Mouse (Mus musculus): Measurements from ENCODE around the gene Rbms3.

Rbms3 gene

DNA sequence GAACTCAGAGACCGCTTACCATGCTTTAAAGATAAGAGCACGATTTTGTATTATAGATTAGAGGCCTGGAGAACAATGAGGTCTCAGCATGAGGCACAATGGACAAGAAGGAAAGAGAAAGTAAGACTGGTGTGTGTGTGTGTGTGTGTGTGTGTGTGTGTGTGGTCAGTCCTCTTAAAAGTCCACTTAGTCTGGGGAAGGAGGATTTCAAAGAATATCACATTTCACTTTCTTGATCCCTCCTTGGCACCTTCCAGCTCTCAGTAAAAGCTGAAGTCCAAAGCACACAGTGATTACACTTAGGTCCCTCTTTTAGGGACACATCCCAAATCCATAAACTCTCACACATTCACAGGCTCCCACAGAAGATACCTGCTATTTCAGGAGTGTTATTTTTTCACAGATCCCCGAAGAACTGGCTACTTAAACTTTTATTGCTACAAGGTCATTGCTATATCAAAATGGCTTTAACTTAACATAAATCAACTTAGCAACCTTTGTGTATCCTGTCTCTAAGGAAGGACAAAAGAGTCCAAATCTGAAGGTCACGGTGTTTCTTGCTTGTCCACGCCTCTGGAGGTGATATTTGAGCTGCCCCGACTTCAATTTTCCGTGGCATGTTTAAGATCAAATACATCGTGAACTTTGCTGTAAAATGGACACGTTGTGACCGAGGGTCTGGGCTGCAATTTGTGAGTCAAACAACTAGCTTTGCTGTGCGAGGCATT, 880.7 kb downstream of the Rbms3 start:
- DNase-seq (ENCODE audit: low spot score): peak; percentile 6

DNA sequence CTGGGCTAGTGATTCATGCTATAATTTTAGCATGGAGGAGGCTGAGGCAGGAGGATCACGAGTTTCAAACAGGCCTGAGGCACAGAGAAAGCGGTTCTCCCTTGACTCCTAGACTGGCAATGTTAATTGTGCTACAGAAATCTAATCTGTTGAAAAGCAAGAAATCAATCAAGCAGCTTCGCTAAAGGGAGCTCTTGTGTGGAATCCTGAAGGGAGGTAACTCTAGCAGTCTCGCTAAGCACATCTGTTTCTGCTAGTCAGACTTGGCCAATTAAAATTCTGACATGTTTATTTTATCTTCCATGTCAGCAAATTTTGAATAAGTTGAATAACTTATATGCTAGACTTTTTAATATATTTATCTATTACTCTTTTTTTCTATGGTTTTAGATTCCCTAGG, 881.4 kb downstream of the Rbms3 start:
- DNase-seq (ENCODE audit: low spot score): no peak

DNA sequence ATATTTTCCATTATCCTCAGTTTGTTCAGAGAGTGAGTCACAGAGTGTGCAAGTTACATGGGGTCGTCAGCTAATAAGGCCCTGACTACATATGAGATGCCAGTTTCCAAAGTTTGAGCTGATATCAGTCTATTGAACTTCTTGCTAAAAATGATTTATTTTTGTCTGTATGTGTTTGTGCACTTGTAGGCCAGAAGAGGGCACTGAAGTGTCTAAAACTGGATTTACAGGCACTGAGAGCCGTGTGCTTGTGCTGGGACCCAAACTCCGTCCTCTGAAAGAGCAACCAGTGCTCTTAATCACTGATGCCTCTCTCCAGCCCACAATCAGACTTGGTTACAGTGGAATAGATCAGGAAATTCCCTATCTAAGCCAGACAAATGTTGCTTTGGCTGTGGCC, 882.8 kb downstream of the Rbms3 start:
- no peak for DNase-seq (ENCODE audit: low spot score)

DNA sequence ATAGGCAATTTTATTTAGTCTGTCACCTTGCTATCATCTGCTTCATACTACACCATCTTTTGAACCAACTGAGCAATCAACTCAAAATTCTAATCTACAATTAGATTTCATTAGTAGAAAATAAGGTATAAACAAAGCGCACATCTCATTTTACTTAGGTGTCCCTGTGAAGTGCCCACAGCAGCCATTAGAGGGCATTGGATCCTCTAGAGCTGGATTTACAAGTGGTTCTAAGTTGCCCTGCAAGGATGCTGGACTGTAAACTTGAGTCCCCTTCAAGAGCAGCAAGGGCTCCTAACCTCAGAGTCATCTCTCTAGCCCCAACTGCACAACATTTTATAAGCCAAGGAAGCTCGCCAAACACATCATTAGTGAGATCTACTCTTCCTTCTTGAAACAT, 891.9 kb downstream of the Rbms3 start:
- DNase-seq (ENCODE audit: low spot score): no peak

DNA sequence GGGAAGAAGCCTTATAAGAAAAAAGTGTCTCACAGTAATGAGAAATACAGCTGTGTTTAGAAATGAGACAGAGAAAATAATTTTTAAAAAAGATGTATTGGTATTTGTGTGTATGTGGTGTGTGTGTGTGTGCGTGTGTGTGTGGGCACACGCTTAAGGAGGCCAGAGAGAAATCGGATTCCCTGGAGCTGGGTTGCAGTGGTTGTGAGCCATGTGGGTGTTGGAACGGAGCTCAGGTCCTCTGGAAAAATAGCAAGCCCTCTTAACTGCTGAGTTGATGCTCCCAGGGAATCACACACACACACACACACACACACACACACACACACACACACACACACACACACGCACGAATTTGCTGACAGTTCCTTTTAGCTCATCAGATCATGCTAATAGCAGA, 900.5 kb downstream of the Rbms3 start:
- no peak for DNase-seq (ENCODE audit: low spot score)

DNA sequence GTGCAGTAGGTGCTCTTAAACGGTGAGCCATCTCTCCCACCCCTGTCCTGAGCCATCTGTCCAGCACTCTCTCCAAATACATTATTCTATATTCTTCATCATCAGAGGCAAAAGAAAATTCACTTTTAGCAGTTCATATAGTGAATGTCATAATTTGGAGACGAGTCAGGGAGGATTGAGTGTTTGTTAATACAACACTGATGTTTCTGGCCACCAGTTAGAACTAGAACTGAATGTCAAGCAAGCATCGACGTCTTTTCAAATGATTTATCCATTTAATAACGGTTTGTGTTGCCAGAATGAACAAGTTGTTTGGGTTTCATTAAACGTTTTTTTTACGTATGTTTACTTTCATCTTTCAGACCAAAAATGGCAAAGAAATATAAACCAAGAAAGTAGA, 901.1 kb downstream of the Rbms3 start:
- DNase-seq (ENCODE audit: low spot score): peak; percentile 15

DNA sequence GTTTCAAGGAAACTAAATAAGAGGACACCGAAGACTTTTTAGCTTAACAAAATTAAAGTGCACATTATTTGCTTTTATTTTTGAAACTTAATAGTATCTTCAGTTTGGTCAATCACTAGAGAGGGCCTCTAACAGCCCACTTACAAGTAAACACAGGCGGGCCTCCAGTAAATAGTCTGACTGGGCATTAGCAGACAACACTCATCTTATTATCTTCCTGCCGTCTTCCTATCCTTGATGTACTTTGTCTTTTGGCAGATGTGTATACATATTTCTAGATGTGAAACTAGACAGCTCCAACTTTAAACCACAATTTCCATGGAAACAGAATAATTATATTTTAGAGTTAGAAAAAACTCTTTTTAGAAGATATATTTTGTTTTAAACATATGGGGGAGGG, 901.6 kb downstream of the Rbms3 start:
- no peak for DNase-seq (ENCODE audit: low spot score)

DNA sequence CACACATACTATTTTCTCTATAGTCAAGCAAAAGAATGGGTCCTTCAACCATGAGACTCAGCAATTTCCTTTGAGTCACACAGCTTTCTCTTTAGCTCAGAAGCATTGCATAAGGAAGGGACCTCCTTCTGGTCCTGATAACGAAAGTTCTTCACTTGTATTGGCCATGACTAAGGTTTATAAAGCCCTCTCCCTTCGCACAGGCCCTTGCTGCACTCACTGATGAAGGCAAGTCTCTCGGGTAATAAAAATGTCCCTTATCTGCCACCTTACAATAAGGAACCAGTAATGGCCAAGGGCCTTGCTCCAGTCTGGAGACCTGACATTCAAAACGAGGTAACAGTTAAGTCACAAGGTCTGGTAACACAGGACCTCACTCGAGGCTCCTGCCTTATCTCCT, 905.1 kb downstream of the Rbms3 start:
- no peak for DNase-seq (ENCODE audit: low spot score)

DNA sequence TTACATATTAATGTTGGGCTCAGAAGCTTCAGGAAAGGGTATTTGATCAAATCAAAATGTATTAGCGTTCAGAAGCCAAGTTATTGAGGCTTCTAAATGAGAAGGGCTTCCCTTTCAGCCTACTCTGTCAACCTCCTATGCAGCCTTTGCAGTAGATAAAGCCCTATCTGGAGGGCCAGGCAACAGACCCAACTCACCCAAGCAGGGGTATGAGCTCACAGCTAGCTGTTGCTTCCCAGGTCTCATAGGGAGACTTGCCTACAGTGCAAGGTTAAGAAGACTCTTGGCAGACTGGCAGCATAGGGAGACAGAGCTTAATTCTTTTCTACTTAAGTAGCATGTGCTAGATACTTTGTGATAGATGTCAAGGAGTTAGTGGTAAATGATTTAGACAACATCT, 926.6 kb downstream of the Rbms3 start:
- DNase-seq (ENCODE audit: low spot score): no peak

DNA sequence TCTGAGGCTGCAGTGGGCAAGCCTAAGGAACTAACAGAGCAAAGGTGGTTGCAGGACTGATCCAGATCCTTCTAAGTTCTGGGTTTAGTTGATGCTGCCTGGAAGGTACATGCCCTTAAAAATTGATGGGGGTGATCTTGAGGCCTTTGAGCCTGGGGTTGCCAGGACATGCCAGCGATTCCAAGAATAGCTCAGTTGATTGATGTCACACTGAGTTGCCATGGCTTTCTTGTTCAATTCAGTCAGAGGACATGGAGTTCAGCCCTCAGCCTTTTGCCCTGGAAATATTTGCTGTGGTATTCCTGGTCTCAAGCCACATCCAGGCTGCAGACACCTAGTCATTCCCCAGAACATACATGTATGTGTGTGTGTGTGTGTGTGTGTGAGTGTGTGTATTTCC, 927.1 kb downstream of the Rbms3 start:
- DNase-seq (ENCODE audit: low spot score): peak; percentile 1

DNA sequence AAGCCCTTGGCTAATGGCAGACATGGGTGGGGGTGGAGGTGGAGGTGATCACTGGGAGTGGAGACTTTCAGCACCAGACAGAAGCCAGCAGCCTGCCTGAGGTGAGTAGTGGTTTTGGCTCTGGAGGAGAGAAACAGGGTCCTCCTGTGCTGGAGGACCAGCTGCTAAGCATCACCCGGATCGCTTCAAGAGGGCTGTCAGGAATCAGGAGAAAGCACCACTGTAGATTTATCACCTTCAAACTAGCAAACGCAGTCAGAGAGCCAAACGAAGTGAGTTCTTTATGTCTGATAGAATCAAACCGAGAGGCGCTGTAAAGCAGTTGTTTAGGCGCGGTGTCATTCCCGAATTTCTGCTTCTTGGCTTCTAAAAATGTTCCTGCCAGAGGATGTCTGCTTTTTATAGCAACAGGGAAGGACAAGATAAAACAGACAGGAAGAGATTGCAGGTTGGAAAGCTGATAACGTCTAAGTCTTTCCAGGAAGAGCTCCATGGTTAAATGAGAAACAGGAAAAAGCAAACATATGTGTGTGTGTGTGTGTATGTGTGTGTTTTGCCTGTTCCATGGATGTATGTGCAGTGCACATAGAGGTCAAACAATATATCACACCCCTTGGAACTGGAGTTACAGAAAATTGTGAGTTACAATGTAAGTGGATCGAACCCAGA, 928.1 kb downstream of the Rbms3 start:
- DNase-seq (ENCODE audit: low spot score): peak; percentile 0

DNA sequence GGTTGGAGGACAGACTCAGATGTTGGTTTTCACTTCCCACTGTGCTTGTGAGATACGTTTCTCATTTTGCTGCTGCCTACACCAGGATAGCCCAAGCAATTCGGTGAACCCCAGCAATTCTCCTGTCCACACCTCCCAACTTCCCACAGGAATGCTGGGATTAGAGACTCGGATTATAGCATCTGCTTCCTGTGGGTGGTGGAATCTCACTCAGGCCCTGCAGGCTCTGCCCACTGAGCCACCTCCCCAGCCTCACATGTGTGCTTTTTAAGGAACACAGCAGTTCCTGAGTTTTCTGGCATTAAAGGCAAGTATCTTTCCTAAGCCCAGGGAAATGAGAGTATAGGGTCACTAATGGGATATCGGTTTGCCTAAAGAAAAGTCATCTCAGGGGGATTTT, 941.1 kb downstream of the Rbms3 start:
- no peak for DNase-seq (ENCODE audit: low spot score)

DNA sequence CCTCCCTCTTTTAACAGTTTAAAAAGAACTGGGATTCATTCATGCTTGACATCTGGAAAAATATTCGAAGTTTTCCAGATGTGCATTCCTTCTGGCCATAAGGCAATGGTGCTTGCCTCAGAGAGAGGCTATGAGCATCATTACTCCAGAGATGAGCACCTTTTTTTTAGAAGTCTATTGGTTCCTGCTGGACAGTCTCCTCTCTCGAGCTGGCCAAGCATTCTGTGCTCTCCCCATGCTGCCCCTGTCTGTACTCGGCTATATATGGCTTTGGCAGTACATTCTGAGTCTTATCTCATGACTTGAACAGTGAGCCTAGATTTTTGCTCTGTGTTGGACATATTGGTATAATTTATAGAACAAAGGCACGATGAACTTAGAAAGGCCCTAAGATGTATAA, 952.6 kb downstream of the Rbms3 start:
- no peak for DNase-seq (ENCODE audit: low spot score)

DNA sequence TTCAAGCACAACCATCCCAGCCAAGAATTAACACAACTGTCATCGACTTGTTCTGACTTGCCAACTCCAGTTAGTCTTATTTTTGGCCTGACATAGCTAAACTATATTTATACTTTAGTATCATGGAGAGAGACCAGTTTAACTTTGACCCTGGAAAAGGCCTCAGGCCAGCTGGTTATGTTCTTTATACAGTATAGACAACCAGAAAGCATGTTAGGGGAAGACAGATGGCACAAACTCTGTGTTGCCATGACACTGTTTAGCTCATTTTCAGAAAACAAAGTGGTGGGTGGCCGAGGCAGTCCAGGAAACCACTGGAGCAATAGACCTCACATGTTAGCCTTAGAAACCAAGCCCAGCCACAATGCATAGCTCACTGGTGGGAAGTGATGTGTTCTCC, 953.3 kb downstream of the Rbms3 start:
- DNase-seq (ENCODE audit: low spot score): no peak

DNA sequence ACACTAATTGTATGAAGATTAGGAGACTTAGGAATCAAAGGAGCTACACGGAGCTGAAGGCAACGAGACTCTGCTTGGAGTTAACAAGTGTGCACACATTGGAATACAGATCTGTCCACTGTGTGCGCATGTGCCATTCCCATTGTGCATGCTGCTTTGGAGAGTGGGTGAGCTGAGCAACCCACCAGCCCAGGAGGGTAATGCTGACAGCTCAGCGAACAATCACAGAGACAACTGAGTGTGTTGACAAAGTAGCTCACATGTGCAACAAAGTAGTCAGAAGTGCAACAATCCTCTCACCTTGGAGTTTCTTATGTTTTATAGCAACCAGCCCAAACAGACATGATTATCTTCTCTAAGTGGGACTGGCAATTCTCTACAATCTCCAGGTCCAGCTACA, 955.5 kb downstream of the Rbms3 start:
- DNase-seq (ENCODE audit: low spot score): no peak

DNA sequence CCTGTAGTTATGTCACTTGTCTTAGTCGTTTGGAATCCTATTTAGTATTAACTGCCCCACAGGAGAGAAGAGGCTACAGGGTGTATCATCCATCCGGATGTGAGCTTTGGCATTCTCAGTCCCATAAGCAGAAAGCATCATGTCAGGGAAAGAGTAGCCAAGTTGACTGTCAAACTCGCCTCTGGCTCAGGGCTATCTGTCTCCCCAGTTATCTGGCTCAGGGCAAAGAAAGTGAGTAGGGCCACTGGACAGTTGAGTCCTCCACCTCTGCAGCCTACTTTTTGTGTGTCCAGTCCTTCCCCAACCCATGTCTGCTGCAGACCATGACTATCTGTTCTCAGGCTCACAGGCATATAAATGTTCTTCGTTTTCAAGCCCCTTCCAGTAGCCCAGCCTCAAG, 968.7 kb downstream of the Rbms3 start:
- no peak for DNase-seq (ENCODE audit: low spot score)

DNA sequence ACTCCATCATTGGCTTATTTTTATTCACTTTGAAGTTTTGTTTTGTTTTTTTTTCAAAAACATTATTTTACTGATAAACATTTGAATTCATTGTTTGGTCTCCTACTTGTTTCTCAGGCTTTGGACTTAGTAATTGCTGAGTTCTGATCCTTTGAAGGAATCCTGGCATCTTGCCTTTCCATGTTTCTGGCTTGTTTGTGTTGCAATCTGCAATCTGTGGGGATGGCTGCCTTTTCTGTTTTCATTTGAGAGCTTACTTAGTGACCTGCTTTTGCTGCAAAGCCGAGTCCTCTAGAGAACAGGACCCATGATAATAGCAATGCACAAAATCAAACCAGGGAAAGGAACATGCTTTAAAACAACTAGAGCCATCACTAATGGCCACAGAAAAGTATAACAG, 969.8 kb downstream of the Rbms3 start:
- no peak for DNase-seq (ENCODE audit: low spot score)

DNA sequence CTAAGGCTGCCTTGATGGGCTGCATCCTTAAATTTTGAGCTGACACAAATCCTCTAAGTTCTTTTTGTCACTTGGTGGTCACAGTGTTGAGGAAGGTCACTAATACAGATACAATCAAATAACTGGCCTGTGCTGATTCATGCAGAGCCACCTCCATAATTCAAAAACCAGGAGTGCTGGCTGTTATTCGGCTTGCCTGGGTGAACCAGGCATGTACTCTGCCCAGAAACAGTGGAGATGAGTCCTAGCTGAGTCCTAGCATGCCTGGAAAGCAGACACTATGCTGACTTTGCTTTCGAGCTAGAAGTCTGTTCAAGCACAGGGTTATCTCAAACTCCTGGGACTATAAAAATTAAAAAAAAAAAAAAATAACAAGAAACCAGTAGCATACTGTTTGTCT, 972.6 kb downstream of the Rbms3 start:
- DNase-seq (ENCODE audit: low spot score): no peak

DNA sequence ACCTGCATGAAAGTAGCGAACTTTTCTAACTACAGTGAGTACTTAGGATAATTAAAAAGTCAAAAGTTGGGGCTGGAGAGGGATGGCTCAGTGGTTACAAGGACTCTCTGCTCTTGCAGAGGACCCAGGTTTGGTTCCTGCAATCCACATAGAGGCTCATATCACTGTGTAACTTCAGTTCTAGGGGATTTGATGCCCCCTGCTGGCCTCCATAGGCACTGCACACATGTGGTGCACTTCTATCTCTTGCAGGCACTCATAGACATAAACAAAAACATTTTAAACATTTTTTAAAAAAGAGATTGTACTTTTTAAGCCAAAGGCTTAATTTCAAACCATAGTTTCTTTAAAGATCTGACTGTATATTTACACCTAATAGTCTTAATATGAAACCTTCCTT, 978.3 kb downstream of the Rbms3 start:
- DNase-seq (ENCODE audit: low spot score): no peak

DNA sequence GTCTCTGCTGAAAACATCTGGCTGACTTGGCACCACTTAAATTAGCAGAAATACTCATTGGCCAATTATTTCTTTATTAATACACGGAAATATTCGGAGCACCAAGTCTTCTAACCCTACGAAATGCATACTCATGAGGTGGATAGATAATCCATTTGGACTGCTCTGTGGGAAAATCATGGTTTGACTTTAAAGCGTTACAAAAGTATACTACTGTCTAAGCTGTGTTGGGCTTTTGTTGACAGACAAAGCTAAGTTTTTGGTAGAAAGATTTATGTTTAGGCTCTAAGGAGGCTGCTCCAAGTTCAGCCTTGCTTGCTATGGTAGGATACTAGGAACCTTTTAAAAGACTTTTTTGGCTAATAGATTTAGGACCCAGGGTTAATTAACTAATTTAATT, 979.8 kb downstream of the Rbms3 start:
- DNase-seq (ENCODE audit: low spot score): no peak

DNA sequence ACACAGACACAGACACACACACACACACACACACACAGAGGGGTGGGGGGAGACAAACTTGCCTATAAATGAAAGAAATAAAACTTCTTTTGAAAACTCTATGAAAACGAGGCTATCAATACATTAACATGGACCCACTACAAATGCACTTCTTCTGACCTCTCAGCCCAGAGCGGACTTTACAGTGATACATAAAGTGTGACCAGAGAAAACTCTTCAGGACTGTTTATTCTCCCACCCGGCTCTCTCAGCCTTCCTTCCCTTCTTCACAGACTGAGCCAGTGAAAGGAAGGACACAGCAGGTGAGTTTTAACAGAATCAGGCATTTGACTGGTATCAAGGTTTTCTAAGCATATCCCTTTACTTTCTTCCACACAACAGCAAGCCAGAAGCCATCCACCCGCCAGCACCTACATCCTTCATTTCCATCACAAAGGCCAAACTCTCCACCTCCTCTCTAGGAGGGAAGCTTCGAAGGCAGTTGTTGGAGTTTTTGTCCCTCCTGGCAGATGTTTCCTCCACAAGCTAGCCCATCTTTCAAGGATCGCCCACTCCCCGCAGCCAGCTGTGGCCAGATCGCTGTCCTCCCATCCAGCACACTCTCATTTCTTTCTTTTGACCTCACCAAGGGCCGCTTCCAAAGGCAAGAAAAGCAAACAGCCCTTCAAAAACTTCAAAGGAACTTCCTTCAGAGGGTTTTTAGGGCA, 980.5 kb downstream of the Rbms3 start:
- DNase-seq (ENCODE audit: low spot score): no peak

DNA sequence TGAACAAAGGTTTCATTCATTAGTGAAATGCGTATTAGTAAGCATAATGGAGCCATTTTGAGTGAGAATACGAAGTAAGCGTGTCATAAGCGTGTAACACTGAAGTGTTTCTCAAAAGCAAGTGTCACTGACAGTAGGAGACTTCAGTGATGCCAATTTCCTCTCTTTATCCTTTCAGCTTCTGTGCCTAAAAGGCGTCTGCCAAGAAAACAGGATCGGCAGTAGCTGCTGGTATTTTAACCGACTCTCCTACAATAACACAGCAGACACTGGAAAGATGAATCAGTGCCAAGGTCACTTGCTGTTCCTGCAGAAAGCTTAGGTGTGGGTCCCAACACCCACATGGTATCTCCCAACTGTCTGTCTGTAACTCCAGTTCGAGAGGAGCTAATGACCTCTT, 985.1 kb downstream of the Rbms3 start:
- no peak for DNase-seq (ENCODE audit: low spot score)

DNA sequence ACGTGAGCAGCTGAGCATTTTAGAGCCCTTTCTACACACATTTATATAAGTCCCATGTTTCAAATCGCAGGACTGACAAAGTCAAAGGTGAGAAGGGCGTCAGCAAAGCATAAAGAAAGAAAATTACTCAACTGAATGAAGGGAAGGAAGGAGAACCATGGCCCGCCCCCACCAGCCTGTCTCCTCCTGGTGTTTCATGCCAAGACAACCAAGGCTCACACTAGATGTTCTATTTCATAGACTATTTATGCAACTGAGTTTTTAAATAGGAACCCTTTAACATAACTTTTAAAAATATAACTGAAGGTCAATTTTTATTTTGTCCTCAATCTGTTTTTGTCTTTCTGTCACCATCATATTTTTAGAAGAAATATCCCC, 989.4 kb downstream of the Rbms3 start:
- DNase-seq (ENCODE audit: low spot score): no peak
